ENCODE assay signal across 37 mouse cellular contexts in the genomic region with DNA sequence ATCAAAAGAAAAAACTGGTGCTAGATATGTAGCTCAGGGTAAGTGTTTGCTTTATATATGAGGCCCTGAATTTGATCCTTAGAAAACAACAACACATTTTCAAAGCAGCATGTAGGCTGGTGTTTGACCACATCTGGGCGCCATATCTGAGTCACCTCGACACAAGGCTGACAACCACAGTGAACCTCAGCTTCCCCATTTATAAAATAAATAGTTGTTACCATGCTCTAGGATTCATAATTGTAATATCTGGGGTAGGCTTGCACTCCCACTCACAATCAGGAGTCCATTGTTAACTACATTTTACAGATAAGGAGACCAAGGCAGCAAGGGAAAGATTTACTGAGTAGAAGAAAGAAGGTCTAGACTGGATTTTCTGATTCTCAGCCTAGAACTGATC. TPM values are rescaled to one million over a fixed set of nuclear protein-coding genes. Genes with fewer than 3 reads are reported as not detected.
"Had no signal": no experiment of that assay in that cellular context is flagged by ENCODE, and none has a peak within 500 bp of the region (broad histone marks: within the 10 kb centered on the region; RNA-seq: fewer than 3 reads in every experiment).

No protein-coding gene starts in this region.

- H3K36me3 ChIP-seq: heart, embryonic 15.5 days; hindbrain, embryonic 10.5 days; intestine, embryonic 15.5 days; liver, embryonic 13.5 days; liver, embryonic 15.5 days had no signal

- H3K9ac ChIP-seq: heart, embryonic 13.5 days; heart, embryonic 15.5 days; hindbrain, embryonic 12.5 days; hindbrain, embryonic 14.5 days; intestine, embryonic 15.5 days; kidney, embryonic 15.5 days; limb, embryonic 13.5 days; limb, embryonic 15.5 days; liver, embryonic 13.5 days; liver, embryonic 15.5 days; liver, postnatal 0 days had no signal

- H3K4me2 ChIP-seq: heart, embryonic 11.5 days; heart, embryonic 13.5 days; heart, embryonic 15.5 days; hindbrain, embryonic 12.5 days; hindbrain, embryonic 14.5 days; intestine, embryonic 15.5 days; kidney, embryonic 15.5 days; limb, embryonic 13.5 days; limb, embryonic 15.5 days; liver, embryonic 11.5 days; liver, embryonic 13.5 days; liver, embryonic 15.5 days had no signal

- H3K4me1 ChIP-seq: heart, embryonic 13.5 days; heart, embryonic 15.5 days; hindbrain, embryonic 10.5 days; hindbrain, embryonic 12.5 days; intestine, embryonic 15.5 days; kidney, embryonic 15.5 days; limb, embryonic 13.5 days; limb, embryonic 15.5 days had no signal

- H3K4me3 ChIP-seq: heart, adult 2 months; heart, embryonic 13.5 days; heart, embryonic 15.5 days; hindbrain, embryonic 10.5 days; hindbrain, embryonic 12.5 days; intestine, embryonic 15.5 days; kidney, embryonic 15.5 days; limb, embryonic 13.5 days; limb, embryonic 15.5 days; liver, embryonic 13.5 days; liver, embryonic 15.5 days had no signal

- ATAC-seq: hindbrain, embryonic 16.5 days; inflammation-experienced regulatory T-cells, adult 6 months; intestine, embryonic 15.5 days; intestine, postnatal 0 days; liver, postnatal 0 days had no signal

- DNase-seq: gastrocnemius, postnatal 14 days; gastrocnemius, postnatal 36 days; heart, adult 2 months; heart, postnatal 14 days; heart, postnatal 36 days; kidney, adult 18-20 months; kidney, adult 8-10 months; kidney, postnatal 36 days; layer of hippocampus, adult 9-11 months; layer of hippocampus, postnatal 36 days; left cerebral cortex, postnatal 4 days; liver, embryonic 13.5 days; liver, postnatal 0 days had no signal

- H3K27ac ChIP-seq: heart, adult 2 months; heart, embryonic 13.5 days; heart, embryonic 15.5 days; hindbrain, embryonic 10.5 days; hindbrain, embryonic 12.5 days; hindbrain, embryonic 14.5 days; intestine, embryonic 15.5 days; kidney, embryonic 15.5 days; kidney, postnatal 0 days; limb, embryonic 13.5 days; limb, embryonic 15.5 days; liver, embryonic 13.5 days; liver, embryonic 15.5 days had no signal

- H3K27me3 ChIP-seq: heart, embryonic 15.5 days; hindbrain, embryonic 12.5 days; intestine, embryonic 15.5 days; kidney, embryonic 15.5 days; limb, embryonic 13.5 days; limb, embryonic 15.5 days; liver, embryonic 13.5 days; liver, embryonic 15.5 days had no signal

- H3K9me3 ChIP-seq: heart, embryonic 13.5 days; heart, embryonic 15.5 days; hindbrain, embryonic 10.5 days; hindbrain, embryonic 12.5 days; intestine, embryonic 15.5 days; kidney, embryonic 15.5 days; limb, embryonic 13.5 days; limb, embryonic 15.5 days; liver, embryonic 13.5 days; liver, embryonic 15.5 days had no signal

RNA-seq across cellular contexts. Expression of a gene that starts 17.3 kb away (rescaled TPM):
- total RNA-seq: gastrocnemius, adult 18-20 months; gastrocnemius, adult 8-10 months; gastrocnemius, postnatal 14 days; gastrocnemius, postnatal 36 days; heart, adult 2 months; heart, postnatal 36 days; layer of hippocampus, adult 18-20 months; layer of hippocampus, postnatal 36 days; left cerebral cortex, adult 18-20 months; left cerebral cortex, postnatal 10 days; left cerebral cortex, postnatal 25 days; left cerebral cortex, postnatal 4 days had no signal
- polyA plus RNA-seq: heart, embryonic 11.5 days; heart, embryonic 13.5 days; heart, embryonic 15.5 days; heart, postnatal 0 days; hindbrain, embryonic 10.5 days; hindbrain, embryonic 12.5 days; hindbrain, embryonic 14.5 days; hindbrain, embryonic 16.5 days; intestine, embryonic 15.5 days; intestine, postnatal 0 days; kidney, embryonic 15.5 days; kidney, postnatal 0 days; limb, embryonic 11.5 days; limb, embryonic 13.5 days; limb, embryonic 15.5 days; liver, embryonic 11.5 days; liver, embryonic 13.5 days; liver, embryonic 15.5 days; liver, postnatal 0 days had no signal
